Mouse (Mus musculus) gastrocnemius, adult 18-20 months (tissue): ENCODE results near the gene Elmo3. TPM values are rescaled to one million over a fixed set of nuclear protein-coding genes. Genes with fewer than 3 reads are reported as not detected.

Source experiments
- DNase-seq: peaks from one replicate; pipeline ENCODE4 v3.0.0; 2021; ENCODE audit warnings: low spot score
- total RNA-seq, 2 experiments: library from RNA; stranded (reverse); gene quantifications; 2 replicates each; pipeline ENCODE4 v1.2.3; 2021

Gene Elmo3
- total RNA-seq, 2 experiments from 2014 or later, result 1.3 to 2.2 TPM

DNA sequence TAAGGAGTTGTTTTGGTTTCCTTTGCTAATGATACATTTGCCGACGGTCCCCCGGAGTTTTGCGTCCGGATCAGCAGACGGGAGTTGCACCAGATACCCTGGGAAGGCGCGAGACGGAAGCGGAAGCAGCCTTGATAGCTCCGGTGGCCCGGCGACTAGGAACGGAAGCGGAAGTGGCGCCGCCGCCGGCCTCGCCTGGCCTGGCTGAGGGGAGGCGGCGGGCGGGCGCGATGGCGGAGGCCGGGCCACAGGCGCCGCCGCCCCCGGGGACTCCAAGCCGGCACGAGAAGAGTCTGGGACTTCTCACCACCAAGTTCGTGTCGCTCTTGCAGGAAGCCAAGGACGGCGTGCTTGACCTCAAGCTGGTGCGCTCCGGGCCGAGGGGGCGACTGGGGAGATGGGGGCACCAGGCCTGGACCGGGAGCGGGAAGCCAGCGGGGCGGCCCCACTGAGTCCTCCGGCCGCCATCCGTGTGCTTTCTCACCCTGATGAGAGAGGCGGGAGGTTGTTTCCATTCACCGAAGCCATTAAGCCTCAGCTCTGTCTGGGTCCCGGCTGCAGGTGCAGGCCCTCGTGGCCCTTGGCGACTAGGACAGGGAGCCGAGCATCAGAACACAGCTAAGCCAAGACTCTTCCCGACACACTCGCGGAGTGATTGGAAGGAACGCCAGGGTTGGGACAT, 7.7 kb upstream of the Elmo3 start, which contains the start of gene E2f4:
Gene E2f4 (plus strand): TSS at position 153 of the 682 bp plus-strand sequence.
- DNase-seq, result peak; percentile 91

DNA sequence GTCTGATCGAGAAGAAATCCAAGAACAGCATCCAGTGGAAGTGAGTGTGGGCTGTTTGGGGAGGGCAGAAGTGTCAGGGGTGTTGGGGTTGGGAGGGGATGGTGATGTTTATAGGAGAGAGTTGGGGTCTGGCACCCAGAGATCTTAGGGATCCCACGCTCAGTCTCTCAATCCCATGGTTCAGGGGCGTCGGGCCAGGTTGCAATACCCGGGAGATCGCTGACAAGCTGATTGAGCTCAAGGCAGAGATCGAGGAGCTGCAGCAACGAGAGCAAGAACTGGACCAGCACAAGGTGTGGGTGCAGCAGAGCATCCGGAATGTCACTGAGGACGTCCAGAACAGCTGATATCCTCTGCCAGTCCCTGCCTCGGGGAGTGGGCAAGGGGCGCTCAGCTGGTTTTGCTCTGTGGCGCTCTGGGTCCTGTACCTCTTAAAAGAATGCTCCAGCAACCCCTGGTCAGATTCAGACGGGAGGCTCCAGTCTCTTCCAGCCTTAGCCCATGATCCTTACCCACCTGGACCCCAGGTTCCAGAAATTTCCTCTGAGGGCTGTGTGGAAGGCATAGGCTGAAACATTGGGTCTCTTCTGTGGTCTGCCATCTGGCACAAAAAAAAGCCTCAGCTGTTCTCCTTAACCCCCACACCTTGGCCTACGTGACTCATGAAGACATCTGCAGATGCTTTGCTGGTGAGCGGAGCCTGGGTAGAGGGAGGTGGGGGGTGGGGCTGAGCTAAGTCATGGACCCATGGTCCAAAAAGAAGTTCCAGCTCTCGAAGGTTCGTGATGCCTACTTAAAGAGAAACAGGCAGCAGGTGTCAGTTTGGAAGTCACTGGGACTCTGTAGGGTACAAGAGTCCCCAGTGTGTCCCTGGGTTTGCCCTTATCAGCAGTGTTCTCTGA, 6.8 kb upstream of the Elmo3 start:
- DNase-seq, result no peak

DNA sequence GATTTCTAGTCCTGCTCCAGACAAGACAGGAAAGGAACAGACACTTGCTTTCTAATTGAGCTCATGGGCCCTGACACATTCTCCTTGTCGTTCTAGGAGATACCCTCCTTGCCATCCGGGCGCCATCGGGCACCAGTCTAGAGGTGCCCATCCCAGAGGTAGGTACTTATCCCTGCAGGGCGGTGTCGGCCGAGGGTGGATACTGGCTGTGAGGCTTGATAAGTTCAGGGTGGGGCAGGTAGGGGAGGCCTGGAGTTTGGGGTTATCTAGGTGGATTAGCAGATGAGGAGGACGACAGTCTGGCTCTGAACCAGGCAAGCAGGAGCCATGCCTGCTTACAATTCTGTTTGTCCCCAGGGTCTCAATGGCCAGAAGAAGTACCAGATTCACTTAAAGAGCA, 5.4 kb upstream of the Elmo3 start:
- DNase-seq, result no peak

DNA sequence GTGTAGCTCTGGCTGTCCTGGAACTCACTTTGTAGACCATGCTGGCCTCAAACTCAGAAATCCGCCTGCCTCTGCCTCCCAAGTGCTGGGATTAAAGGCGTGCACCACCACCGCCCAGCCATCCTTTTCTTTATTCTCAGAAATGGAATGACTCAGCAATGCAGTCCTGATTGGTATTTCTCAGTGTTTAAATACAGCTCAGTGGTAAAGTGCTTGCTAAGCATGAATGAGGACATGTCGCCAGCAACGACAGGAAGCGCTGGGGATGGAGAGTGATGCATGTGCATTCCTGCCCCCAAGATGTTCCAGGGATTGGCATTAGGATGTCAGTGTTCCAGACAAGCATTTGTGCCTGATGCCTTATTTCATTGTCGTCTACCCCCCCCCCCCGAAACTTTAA, 2.0 kb upstream of the Elmo3 start:
- no peak for DNase-seq

DNA sequence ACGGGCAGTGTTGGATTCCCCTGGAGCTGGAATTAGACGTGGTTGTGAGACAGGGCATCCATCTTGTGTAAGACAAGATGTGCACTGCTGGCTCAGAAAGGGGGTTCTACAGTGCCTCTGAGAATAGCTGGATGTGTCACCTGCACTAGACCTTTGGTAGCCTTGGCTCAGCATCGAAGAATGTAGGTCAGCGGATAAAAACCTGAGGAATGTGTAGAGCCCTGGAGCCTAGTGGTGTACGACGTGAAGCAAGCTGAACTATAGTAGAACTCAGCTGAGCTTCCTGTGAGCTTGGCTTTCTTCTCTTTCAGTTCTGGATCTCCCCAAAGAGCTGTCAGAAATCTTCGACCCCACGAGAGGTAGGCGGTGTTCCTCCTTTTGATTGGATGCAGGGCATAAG, 1.5 kb upstream of the Elmo3 start:
- DNase-seq, result no peak

DNA sequence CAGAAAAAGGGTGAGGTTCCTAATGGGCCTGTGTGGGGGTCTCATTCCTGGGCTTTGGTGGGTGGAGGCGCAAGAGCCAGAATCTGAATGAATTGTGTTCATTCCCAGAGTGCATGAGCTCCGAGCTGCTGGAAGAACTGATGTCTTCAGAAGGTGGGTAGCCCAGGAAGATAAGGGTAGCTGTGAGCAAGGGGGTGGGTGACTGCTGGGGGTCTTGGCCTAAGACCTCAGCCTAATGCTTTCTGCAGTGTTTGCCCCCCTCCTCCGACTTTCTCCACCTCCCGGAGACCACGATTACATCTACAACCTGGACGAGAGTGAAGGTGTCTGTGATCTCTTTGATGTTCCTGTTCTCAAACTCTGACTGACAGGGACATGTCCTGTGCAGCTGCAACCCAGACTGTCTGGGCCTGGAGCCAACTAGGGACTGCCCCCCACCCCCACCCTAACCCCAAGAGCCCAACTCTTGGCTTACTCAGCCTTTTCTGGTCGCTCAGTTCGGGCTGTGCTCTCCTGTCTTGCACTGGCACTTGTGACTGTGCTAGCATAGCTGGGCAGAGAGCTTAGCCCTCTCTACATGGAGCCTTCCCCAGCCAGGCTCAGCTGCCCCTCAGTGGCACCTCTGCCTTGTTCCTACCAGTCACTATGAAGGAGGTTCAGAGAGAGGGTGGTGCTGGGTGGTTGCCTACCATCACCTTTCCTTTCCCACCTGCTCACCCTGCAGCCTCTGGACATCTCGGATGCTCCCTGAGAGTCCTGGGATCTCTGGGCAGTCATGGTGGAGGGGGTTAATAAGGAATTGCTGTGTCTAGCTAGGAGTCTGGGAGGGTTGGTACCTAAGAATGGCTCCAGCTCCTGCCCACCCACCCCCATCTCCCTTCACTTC, 833 bp upstream of the Elmo3 start:
- no peak for DNase-seq

DNA sequence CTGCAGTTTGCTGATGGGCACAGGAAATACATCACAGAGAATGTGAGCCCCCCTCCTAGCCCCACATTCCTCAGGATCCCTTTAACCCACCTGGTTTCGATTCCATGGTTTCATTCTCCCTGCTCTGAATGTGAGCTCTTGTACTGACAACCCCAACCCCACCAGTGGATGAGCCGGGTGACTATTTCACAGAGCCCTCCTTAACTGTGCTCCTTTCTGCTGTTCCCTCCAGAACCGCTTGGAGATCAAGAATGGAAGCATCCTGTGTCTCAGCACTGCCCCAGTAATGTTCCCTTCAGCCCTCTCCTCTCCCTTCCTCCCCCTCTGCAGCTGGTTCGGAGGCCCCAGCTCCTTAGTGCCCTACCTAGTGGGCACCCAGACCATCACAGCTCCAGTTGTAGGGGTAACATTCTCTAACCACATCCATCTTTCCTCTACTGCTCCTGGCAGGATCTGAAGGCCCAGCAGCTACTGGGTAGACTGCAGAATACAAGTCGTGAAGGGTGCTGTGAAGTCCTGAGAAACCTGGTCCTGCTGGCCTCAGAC, 818 bp downstream of the Elmo3 start:
- no peak for DNase-seq

DNA sequence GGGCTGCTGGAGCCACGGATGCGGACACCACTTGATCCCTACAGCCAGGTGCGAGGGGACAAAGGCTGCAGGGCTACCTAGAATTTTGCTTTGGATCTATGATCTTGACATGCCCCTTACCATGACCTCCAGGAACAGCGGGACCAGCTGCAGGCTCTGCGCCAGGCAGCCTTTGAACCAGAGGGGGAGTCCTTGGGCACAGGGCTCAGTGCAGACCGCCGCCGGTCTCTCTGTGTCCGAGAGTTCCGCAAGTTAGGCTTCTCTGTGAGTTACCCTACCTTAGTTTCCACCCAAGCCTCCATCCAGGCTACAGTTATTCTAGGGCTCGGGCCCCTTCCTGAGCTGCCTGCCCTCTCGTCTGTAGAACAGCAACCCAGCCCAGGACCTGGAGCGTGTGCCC, 2.3 kb downstream of the Elmo3 start:
- no peak for DNase-seq

DNA sequence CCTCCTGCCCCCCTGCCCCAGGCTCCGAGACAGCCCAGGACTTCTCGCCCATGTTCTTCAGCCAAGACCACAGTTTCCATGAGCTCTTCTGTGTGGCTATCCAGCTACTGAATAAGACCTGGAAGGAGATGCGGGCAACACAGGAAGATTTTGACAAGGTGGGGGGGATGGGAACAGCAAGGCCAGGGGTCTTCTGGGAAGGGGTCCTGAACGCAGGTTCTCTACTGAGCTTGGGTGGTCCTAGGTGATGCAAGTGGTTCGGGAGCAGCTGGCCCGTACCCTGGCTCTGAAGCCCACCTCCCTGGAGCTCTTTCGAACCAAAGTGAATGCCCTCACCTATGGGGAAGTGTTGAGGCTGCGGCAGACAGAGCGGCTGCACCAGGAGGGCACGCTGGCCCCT, 3.0 kb downstream of the Elmo3 start:
- DNase-seq, result no peak

DNA sequence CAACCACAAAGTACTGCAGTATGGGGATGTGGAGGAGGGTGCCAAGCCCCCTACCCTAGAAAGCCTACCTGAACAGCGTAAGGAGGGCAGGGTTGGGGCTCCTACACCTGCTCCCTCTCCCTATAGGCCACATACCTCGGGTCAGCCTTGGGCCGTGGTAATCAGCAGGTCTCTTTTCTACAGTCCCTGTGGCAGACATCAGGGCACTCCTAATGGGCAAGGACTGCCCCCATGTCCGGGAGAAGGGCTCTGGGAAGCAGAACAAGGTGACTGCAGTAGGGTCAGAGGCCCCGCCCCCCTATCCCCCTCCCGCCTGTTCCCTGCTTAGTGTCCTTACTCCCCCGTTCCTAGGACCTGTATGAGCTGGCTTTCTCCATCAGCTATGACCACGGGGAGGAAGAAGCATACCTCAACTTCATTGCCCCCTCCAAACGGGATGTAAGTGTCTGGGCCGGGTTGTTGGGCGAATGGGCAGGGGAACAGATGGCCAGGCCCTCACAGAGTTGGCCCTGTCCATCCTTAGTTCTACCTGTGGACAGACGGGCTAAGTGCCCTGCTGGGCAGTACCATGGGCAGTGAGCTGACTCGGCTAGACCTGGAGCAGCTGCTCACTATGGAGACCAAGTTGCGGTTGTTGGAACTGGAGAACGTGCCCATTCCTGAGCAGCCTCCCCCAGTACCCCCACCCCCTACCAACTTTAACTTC, 3.9 kb downstream of the Elmo3 start:
- no peak for DNase-seq

DNA sequence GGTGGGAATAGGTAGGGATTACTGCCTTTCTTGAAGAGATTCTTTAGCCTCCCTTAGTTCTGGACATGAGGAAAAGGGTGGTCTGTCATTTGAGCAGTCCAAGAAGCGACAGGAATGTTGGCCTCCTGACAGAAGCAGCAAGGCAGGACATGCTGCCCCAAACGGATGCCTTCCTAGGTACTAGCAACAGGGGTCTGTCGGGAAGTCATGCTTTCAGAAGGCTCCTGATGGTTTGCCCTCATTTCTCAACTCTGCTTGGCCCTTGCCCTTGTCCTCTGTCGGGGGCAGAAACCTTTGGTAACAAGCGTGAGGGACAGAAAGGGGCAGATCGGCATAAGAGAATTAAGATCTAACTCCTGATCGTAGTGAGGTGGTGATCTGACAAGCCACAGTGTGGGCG, 4.7 kb downstream of the Elmo3 start:
- DNase-seq, result no peak

DNA sequence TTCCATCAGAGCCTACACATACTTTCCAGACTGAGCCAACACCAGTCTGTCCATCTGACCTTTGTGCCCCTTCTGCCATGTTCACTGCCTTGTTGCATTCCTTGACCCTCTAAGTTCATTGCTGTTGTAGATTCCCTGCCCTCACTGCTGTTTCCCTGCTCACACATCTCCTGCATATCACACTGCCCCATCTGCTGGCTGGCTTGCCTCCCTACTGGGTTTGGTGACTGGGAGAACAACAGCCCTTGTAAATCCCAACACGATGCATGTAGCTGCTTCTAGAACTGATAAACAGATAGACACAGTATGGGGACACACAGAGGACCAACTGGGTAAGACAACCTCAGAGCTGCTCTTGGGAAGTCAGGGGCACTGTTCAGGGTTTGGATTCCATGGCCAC, 6.3 kb downstream of the Elmo3 start:
- DNase-seq, result no peak

DNA sequence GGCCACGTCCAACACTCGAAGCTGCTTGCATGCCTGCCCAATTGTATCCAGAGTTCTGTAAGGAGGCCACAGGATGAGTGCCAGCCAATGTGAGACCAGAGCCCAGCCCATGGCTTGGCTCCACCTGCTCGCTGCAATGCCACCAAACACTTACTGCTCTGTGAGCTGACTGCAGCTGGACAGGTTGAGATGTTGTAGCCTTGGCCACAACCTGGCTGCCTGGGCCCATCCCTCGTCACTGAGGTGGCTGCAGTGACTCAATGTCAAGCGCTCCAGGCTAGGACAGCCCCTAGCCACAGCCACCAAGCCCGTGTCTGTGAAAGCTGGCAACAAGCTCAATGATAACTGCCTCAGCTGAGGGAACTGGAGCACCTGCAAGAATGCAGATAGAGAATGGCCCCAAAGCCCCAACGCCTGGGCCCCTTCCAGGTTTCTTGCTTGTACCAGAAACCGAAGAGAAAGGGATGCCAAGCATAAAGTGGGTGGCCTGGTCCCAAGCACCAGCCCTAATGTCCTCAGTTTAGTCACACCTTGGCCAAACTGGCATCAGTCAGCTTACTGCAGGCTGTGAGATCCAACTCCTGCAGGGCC, 7.6 kb downstream of the Elmo3 start:
- no peak for DNase-seq

DNA sequence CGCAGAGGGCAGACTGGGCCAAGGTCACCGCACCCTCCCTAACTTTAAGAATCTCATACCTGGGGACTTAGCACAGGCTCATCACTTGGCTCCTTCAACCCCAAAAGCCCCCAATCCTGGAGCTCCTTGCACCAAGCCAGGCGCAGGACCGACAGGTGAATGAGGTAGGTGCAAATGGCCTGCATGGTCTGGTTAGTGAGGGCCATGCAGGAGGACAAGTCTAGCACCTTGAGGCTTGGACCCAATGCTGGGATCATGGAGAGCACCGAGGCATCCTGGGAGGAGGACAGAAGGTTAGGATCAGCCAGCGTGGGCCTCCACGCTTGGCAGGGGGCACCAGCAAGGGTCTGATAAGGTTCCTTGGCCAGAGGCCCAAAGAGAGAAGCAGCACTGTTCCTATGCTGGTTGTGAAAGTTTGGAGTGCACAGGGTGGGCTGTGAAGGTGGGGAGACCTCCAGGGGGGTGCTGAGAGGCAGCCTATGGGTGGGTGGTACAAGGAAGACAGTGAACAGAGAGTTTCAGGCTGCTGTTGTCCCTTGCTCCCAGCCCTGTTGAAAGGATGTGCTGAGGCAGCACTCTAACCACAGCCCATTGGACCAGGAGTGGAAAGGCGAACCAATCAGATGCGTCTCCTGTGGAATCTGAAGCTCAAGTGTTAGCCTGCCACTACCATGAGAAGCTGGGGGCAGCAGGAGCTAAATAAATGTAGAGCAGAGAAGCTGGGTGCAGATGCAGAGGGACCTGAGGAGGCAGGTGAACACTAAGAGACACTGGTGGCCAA, 8.4 kb downstream of the Elmo3 start:
- DNase-seq, result no peak

DNA sequence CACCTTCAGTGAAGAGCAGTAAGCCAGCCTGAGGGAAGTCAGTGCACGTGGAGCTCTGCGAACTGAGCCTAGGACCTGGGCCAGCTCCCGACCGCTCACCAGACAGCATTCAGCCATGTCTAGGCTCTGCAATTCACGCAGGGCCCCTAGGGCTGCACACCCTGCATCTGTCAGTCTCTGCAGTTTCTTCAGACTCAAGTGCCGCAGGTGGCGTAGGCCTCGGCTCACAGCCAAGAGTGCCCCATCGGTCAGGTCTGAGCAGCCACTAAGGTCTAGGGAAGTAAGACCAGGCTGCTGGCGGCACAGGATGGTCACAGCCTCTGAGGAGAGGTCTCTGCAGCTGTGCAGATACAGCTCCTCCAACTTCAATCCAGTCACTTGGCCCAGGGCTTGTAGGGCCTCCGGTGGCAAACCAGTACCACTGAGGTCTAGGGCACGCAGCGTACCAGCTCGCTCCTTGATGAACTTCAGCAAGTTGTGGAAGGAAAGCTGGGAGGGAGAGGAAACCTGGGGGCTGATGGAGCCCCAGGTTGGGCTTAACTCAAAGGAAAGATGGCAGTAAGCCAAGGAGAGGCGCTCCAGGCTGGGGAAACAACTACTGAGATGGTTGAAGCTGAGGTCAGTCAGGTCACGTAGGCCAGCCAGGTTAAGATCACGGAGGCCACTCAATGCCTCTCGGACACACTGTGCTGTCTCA, 9.8 kb downstream of the Elmo3 start:
- no peak for DNase-seq

DNA sequence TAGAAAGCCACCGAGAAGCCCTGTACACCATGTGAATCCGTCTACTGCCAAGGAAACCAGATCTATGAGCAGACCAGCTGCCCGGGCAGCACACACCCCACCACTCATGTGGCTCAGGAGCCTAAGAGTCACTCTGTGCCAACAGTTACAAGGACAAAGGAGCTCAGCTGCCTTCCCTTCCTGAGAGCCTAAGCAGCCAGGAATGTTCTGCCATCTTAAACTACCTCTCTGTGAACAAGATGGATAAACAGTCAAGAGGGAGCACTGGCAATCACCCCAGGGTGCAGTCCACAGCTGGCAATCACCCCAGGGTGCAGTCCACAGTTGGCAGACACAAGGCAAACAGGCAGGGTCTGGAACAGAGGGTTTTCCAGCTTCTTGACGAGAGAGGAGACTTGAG, 12.5 kb downstream of the Elmo3 start:
- peak; percentile 57 for DNase-seq

DNA sequence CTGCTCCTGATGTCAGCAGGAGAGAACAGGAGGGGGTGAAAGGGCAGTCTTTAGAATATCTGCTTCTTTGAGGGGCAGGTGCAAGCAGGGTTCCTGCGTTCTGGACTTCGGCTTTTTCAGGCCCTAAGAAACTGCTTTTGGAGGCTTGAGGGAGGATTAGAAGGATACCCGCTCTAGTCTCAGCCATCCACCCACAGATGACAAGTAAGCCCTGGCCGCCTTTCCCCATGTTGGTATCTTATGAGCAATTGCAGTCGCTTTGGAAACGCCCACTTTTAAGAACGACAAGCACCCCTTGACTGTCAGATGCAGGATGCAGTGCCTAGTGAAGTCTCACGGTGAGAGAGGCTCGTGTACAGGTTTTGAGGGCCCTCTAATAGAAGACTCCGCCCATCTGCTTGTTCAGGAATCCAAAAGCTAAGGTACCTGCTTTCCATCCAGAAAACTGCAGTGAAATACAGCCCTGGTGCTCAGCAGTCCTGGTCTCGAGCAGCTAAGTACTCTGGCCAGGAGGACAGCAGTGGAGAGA, 13.3 kb downstream of the Elmo3 start:
- no peak for DNase-seq

DNA sequence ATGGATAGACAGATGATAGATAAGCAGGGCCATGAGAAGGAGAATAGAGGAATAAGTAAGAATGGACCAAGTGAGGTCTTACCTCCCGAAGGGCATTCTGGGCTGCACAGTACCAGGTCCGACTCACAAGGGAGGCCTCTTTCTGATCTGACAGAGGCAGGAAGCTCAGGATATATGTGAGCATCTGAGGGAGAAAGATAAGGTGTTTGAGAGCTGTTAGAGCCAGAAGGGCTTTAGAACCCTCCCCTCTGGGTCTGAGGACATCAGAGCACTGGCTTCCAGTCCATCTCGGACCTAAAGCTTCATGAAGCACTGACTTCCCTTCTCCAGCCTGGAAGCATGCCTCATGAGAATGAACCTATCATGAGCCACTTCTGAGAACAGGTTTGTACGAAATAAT, 17.8 kb downstream of the Elmo3 start:
- no peak for DNase-seq

DNA sequence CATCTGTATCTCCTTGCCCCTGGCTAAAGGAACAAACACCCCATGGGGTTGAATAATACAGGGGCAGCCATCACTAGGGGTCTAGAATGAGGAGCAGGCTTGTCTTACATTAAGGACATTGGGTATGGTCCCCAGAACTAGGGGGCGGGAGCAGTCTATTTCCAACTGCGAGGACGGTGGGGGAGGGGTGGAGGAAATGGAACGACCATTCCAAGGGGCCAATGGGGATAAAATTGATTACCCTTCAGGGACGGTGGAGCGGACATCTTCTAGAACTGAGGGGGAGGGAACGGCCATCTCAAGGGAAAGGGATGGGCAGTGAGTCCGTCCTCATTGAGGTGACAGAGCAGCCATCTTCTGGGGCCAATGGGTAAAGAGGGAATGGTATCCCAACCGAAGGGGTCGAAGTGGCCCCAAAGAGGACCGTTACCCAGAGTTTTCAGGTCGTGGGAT, 20.3 kb downstream of the Elmo3 start:
- no peak for DNase-seq
